Mouse (Mus musculus) left cerebral cortex, postnatal 14 days (tissue): Measurements from ENCODE around the gene Spata5. TPM values are rescaled to one million over a fixed set of nuclear protein-coding genes. Genes with fewer than 3 reads are reported as not detected.

Source experiments
- DNase-seq, 2 experiments: peaks; one replicate each; pipeline ENCODE4 v3.0.0; 2021 to 2022; ENCODE audit warnings: low spot score in 2 of 2, mixed read lengths in 1 of 2
- intact Hi-C: fragments of 180-260 bp; cut with DNase I; formaldehyde crosslinking; loops from one replicate; pipeline ENCODE4 v1.15.1; 2025
- total RNA-seq, 2 experiments: library from RNA; stranded (reverse); gene quantifications; 2 replicates each; pipeline ENCODE4 v1.2.3; 2021

The Spata5 gene
- total RNA-seq, 2 experiments from 2014 or later = 18.8 to 24.4 TPM

DNA sequence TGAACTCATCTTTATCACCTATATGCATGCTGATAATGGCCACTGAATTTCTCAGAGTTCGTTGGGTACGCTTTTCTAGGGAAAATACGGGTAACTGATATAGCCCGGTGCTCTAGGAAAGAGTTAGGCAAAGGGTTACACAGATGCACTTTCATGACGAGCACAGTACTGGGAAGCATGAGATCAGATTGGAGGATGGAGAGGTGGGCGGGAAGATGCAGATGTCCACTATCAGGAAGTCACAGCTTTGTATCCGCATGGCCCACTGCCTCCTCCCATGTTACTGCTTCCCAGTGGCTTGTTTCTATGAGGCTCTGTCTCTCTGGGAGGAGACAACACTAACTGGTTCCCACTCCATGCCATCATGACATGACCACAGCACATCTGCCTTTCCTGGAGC, 183.2 kb downstream of the Spata5 start:
- intact Hi-C loops = no loop called here
- no peak for DNase-seq

DNA sequence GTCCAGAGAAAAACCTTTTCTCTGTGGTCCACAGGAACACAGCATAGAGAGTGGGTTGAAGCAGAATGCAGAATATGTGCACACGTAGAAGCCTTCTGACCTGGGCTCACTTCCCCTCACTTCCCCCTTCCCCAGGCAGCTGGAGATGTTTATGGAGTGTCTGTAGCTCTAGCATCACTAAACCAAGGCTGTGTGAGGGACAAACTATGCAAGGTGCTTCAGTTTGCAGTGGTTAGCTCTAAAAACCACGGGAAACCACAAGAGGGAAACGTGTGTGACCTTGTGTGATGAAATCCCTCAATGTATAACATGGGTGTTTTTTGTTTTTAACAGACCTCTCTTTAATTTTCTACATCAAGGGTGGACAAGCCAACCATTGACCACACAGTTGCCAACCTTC, 183.8 kb downstream of the Spata5 start:
- intact Hi-C loops = no loop called here
- no peak for DNase-seq

DNA sequence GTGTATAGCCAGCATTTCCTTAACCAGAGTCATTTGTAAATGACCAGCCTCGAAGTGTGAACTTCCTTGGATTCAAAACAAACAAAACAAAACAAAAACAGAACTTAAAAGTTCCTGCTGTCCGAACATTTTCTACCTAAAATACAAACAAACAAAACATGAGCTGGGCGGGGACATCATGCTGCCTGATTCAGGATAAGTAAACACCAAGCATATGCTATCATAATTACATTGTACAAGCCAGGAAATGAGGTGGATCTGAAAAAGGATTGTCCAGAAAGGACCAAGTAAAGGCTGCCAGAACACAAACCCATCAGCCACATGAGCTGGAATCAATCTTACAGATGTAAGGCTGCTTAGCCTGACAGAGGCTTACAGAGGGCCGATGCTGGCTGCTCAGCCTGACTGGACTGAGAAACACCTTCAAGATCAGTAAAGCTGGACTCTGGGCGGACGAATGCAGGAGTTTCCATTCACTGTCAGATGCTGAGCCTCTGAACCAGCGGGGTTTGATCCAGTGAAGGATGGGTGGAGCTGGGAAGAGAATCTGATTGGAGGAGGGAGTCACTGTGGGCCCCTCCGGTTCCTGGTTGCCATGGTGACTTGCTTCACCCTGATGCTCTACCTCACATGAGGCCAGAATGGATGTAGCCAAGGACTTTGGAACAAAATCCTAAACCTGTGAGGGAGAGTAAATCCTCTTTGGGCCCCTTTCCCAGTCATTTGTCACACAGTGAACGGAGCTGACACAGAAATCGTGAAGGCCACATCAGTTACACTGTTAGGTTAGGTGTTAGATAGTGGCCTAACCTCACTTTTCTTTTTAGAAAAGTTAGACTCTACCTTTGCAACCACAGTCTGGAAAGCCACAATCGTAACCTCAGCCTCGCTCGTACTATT, 185.5 kb downstream of the Spata5 start:
- DNase-seq = peak in 1 of 2 experiments; percentile 11

DNA sequence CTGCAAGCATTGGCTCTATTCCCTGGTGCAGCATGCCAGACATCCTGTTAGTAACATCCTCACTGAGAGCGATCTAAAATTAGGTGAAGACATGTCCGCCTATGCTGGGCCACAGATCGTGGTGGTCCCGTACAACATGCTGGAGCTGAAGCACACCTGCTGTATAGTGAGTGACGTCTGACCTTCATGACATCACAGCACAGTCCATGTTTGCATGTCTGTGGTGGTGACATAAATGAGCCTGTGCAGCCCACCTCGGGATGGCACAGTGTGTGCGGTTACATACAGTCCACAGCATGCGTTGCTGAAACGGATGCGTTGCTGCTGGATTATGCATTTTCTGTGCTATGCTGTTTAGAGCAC, 186.2 kb downstream of the Spata5 start:
- peak; percentile 10 to 23 for DNase-seq
- intact Hi-C loops = no loop called here

More for the DNA sequence above, 185.5 kb downstream of the Spata5 start:
- intact Hi-C loops = no loop called here

DNA sequence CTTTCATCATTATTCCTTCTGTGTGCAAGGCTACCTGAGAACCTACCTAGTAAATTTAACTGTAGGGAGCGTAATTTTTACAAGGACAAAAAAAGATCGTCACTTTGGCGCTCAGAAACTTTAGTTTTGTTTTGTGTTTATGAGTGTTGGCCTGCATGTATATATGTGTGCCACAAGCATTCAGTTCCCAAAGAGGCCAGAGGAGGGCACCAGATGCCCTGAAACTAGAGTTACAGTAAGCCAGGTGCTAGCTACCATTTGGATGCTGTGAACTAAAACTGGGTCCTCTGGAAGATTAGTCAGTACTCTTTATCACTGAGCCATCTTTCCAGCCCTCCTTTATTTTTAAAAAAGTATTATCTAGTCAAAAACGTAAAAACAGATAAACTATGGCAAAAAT, 189.2 kb downstream of the Spata5 start:
- peak in 1 of 2 experiments; percentile 15 for DNase-seq
- intact Hi-C loops = no loop called here

DNA sequence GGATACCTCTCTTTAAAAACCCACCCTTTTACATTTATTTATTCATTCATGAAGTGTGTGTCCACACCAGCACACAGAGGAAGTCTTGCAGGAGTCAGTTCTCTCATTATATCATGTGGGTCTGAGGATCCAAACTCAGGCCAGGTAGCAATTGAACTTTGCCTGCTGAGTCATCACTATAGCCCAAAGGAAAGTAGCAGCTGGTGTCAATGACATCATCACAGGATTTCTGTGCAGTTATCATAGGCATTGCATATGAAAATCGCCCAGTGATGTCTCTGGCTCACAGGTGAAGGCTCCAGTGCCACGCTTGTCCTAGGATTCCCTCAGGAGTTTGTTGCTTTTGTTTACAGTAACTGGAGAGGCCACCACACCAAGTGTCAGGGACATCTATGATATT, 191.0 kb downstream of the Spata5 start:
- intact Hi-C loops = no loop called here
- DNase-seq = no peak

DNA sequence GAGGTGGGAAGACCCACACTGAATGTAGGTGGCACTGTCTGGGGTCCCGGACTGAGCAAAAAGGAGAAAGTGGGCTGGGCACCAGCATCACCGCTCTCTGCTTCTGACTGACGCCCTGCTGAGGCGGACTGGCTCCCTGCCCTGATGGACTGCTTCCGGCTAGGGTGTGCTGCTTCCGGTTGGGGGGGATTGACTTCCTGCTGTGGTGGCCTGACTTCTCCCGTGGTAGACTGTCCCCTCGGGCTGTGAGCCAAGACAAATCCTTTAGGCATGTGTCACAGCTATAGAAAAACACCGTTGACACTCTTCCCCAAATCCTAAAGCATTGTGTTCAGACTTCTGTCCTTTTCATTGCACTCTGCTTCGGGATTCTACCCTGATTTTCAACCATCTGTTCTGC, 194.0 kb downstream of the Spata5 start:
- intact Hi-C loops = no loop called here
- DNase-seq = no peak

DNA sequence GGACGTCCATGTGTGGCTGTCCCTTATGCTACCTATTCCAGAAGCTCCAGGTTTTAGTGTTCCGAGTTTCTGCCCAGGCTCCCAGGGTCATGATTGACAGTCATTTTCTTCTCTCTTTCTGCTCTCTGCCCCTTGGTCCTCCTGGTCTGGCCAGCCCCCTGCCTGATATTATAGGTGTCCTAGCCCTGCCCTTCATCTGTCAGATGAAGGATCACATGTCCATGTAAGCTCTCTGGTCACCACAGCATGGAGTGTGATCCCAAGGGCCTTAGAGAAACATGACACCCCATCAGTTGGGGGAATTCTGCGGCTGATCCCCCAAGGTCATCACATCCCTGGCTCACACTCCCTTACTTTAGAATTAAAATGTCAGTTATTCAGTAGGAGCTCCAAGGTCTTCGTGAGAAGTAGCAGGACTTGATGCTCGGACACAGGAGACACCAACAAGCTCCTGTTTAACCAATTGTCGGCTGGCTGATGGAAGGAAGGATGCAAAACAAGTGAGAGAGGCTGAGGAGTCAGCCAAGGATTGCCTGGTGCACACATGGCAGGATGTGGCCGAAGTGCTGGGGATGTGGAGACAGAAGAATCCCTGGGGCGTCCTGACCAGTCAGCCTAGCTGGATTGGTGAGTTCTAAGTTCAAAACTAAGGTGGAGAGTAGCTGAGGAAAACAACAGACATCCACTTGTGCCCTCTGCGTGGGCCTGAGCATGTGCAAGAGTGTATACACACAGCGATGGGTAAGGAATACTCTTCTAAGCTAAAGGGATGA, 195.4 kb downstream of the Spata5 start:
- intact Hi-C loops = no loop called here
- no peak for DNase-seq

DNA sequence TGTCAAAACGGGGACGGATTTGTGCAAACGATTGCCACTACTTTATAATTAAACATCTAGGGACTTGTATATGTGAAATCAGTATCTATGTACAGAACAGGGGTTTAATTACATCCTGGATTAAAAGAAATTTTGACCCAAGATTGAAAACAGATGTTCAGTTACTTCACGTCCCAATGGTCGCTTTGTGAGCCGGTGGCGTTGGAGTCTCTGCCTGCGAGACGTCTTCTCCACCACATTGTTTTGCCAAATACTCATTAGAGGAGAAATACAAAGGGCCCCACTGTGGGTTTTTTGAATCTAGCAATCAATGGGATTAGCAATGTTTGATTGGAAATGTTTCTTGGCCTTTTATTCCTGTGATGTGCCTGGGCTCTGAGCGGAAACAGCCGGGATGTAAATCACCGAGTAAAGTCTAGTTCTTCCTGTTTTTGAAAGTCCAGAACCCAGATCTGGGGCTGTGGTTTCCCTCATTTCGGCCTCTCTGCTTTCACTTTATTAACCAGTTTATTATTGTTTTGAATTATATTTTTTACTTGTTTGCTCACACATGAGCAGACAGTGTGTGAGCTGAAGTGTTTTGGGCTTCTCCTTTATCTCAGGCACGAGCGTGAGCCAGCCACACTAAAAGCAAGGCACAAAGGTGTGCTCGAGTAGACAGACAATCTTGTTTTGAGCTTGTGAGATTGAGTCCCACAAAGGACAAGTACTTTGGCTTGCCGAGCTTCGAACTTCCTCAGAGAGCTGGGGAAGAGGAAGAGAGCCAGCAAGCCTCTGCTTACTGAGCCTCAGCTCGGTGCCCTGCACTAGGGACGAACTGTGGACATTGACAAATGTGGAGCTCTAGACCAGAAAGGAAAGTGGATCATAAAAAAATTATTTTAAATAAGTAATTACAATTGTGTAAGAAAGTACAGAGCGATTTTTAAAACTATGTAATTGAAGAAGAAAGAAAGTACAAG, 197.2 kb downstream of the Spata5 start:
- intact Hi-C loops = no loop called here
- DNase-seq = no peak

Other genes starting within 250 kb of the Spata5 start
- gene Il21, start 187.3 kb upstream of the Spata5 start, total RNA-seq = under 1 TPM in 1 of 2 experiments, not detected in 1; 0.27 TPM
- gene Bbs12, start 107.3 kb upstream of the Spata5 start, total RNA-seq = 1 to 10 TPM; 4.4 to 4.9 TPM
- gene Cetn4, start 107.2 kb upstream of the Spata5 start, total RNA-seq = 1 to 10 TPM; 5.5 to 8.3 TPM
- 1 to 10 TPM; 3.1 to 4.1 TPM for gene Fgf2, start 71.5 kb upstream of the Spata5 start, total RNA-seq
- 1 to 10 TPM; 6.3 to 7.4 TPM for gene Nudt6, start 315 bp downstream of the Spata5 start, total RNA-seq
- gene Spry1, start 220.1 kb downstream of the Spata5 start, total RNA-seq = 10 to 100 TPM; 13.4 to 14.9 TPM